Mouse (Mus musculus): ENCODE data around the gene Exoc4.

GRCm38 (mm10) chr6:33829261-33829660, 580.4 kb downstream of the Exoc4 start:
- no peak for TF ChIP-seq CTCF (IDR thresholded peaks at IDR 0.05; ENCODE audit: extremely low read depth, insufficient read length, insufficient replicate concordance, low read depth, low read length)
- TF ChIP-seq POLR2A (IDR thresholded peaks at IDR 0.05; ENCODE audit: low read depth, low read length), result no peak

All from small intestine, adult 2 months (tissue).